ENCODE assay signal across 29 mouse cellular contexts in the genomic region with DNA sequence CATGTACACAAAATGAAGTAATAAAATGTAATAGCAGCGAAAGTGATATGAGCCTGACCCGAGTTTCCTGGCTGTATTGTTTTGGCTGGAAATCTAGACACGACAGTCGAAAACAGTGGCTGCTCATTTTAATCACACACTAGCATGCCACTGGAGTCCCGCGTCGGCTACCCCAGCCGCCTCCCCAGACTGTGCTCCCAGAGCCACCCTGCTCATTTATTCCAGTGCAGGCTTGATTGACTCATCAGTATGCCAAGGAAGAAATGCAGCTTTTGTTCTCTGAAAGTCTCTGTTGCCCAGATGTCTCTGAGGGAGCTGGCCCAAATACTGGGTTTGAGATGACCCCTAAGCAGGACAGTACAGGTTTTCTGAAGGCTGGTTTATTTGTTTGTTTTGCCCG.
DNase-seq lines count a peak whose midpoint lies in the region; ATAC-seq lines count a peak whose summit lies in the region.
"Had no signal": no experiment of that assay in that cellular context is flagged by ENCODE, and none has a peak within 500 bp of the region (broad histone marks: within the 10 kb centered on the region; RNA-seq: fewer than 3 reads in every experiment).

No protein-coding gene starts in this region.

- 0 out of 2 replicates have a peak, but pooled peaks have one; percentile 36 for ATAC-seq in forebrain, embryonic 12.5 days (ENCODE audit: low FRiP score)
- peak; percentile 73 for ATAC-seq in hindbrain, embryonic 12.5 days (ENCODE audit: low FRiP score)
- 0 out of 2 replicates have a peak, but pooled peaks have one; percentile 54 for ATAC-seq in midbrain, embryonic 12.5 days (ENCODE audit: low FRiP score, low read depth)
- ATAC-seq in midbrain, embryonic 11.5 days (ENCODE audit: low FRiP score) = no peak
- ATAC-seq: intestine, embryonic 15.5 days had no signal

- H3K9ac ChIP-seq in forebrain, embryonic 12.5 days = no peak overlapping the region
- no peak overlapping the region for H3K9ac ChIP-seq in hindbrain, embryonic 12.5 days
- no peak overlapping the region for H3K9ac ChIP-seq in midbrain, embryonic 12.5 days (replicated peaks)
- no peak overlapping the region for H3K9ac ChIP-seq in midbrain, embryonic 11.5 days (ENCODE audit: low read length)
- H3K9ac ChIP-seq: heart, embryonic 13.5 days; intestine, embryonic 15.5 days; liver, embryonic 14.5 days had no signal

- no peaks in the 10 kb centered on the region for H3K36me3 ChIP-seq in forebrain, embryonic 12.5 days (replicated peaks)
- H3K36me3 ChIP-seq in forebrain, embryonic 10.5 days (replicated peaks) = no peaks in the 10 kb centered on the region
- H3K36me3 ChIP-seq in hindbrain, embryonic 12.5 days = no peaks in the 10 kb centered on the region
- no peaks in the 10 kb centered on the region for H3K36me3 ChIP-seq in hindbrain, embryonic 10.5 days
- H3K36me3 ChIP-seq in midbrain, embryonic 12.5 days = no peaks in the 10 kb centered on the region
- H3K36me3 ChIP-seq in midbrain, embryonic 11.5 days (ENCODE audit: control insufficient read depth, insufficient read depth, low read length) = no peaks in the 10 kb centered on the region
- H3K36me3 ChIP-seq: heart, embryonic 13.5 days; intestine, embryonic 15.5 days had no signal

- H3K4me3 ChIP-seq in forebrain, embryonic 12.5 days (replicated peaks) = no peak overlapping the region
- H3K4me3 ChIP-seq in forebrain, embryonic 10.5 days = no peak overlapping the region
- H3K4me3 ChIP-seq in hindbrain, embryonic 12.5 days = no peak overlapping the region
- H3K4me3 ChIP-seq in hindbrain, embryonic 10.5 days = no peak overlapping the region
- no peak overlapping the region for H3K4me3 ChIP-seq in midbrain, embryonic 12.5 days
- H3K4me3 ChIP-seq in midbrain, embryonic 11.5 days (ENCODE audit: low read depth, low read length) = no peak overlapping the region
- H3K4me3 ChIP-seq: heart, embryonic 13.5 days; intestine, embryonic 15.5 days had no signal

- H3K4me2 ChIP-seq in forebrain, embryonic 12.5 days = no peak overlapping the region
- no peak overlapping the region for H3K4me2 ChIP-seq in hindbrain, embryonic 12.5 days (replicated peaks)
- H3K4me2 ChIP-seq in midbrain, embryonic 12.5 days (replicated peaks) = no peak overlapping the region
- H3K4me2 ChIP-seq in midbrain, embryonic 11.5 days = no peak overlapping the region
- H3K4me2 ChIP-seq: heart, embryonic 13.5 days; intestine, embryonic 15.5 days had no signal

- no peak overlapping the region for H3K27ac ChIP-seq in forebrain, embryonic 12.5 days
- no peak overlapping the region for H3K27ac ChIP-seq in forebrain, embryonic 10.5 days
- H3K27ac ChIP-seq in hindbrain, embryonic 12.5 days = no peak overlapping the region
- H3K27ac ChIP-seq in hindbrain, embryonic 10.5 days = no peak overlapping the region
- H3K27ac ChIP-seq in midbrain, embryonic 12.5 days (replicated peaks) = no peak overlapping the region
- no peak overlapping the region for H3K27ac ChIP-seq in midbrain, embryonic 11.5 days (ENCODE audit: low read depth, low read length)
- H3K27ac ChIP-seq: heart, embryonic 13.5 days; intestine, embryonic 15.5 days; kidney, postnatal 0 days; liver, embryonic 14.5 days; macrophage; stomach, postnatal 0 days had no signal

- no peak for DNase-seq in forebrain, embryonic 10.5 days (ENCODE audit: extremely low spot score, low spot score)
- DNase-seq in hindbrain, embryonic 10.5 days (ENCODE audit: low spot score) = no peak
- no peak for DNase-seq in midbrain, embryonic 11.5 days (ENCODE audit: low spot score, missing footprints)
- DNase-seq in Muller cell, postnatal 12 days (ENCODE audit: inconsistent ontology term) = peak; percentile 50
- no peak for DNase-seq in kidney, adult 9 months
- DNase-seq: adrenal gland, adult 8-10 months; cerebellum, adult 11 months; cerebellum, adult 9-10 months; cerebellum, postnatal 36 days; gastrocnemius, postnatal 10 days; heart, postnatal 10 days; kidney, adult 2 months; kidney, postnatal 4 days; liver; lung, adult 2 months; lung, postnatal 10 days; right cerebral cortex, postnatal 4 days; thymus, adult 18-20 months; thymus, postnatal 25 days had no signal

- no peaks in the 10 kb centered on the region for H3K9me3 ChIP-seq in forebrain, embryonic 12.5 days
- peaks cover 5% of the 10 kb centered on the region; the same call in 1 of the 2 replicates for H3K9me3 ChIP-seq in forebrain, embryonic 10.5 days
- no peaks in the 10 kb centered on the region for H3K9me3 ChIP-seq in hindbrain, embryonic 12.5 days (replicated peaks)
- 0 out of 2 replicates have a peak, but pooled peaks cover 3% of the 10 kb centered on the region for H3K9me3 ChIP-seq in hindbrain, embryonic 10.5 days
- 0 out of 2 replicates have a peak, but pooled peaks cover 4% of the 10 kb centered on the region for H3K9me3 ChIP-seq in midbrain, embryonic 12.5 days
- no peaks in the 10 kb centered on the region; the same call in 1 of the 2 replicates for H3K9me3 ChIP-seq in midbrain, embryonic 11.5 days (ENCODE audit: control insufficient read depth, low read length)
- H3K9me3 ChIP-seq: heart, embryonic 13.5 days; intestine, embryonic 15.5 days had no signal

- H3K27me3 ChIP-seq in forebrain, embryonic 12.5 days = no peaks in the 10 kb centered on the region
- no peaks in the 10 kb centered on the region for H3K27me3 ChIP-seq in forebrain, embryonic 10.5 days (ENCODE audit: poor library complexity, severe bottlenecking)
- no peaks in the 10 kb centered on the region for H3K27me3 ChIP-seq in hindbrain, embryonic 12.5 days
- no peaks in the 10 kb centered on the region for H3K27me3 ChIP-seq in hindbrain, embryonic 10.5 days (ENCODE audit: insufficient read depth, poor library complexity, severe bottlenecking)
- H3K27me3 ChIP-seq in midbrain, embryonic 12.5 days = no peaks in the 10 kb centered on the region
- no peaks in the 10 kb centered on the region for H3K27me3 ChIP-seq in midbrain, embryonic 11.5 days (ENCODE audit: control insufficient read depth, insufficient read depth, low read length)
- H3K27me3 ChIP-seq: CH12.LX; heart, embryonic 13.5 days; intestine, embryonic 15.5 days had no signal

- peaks cover 3% of the 10 kb centered on the region; the same call in 1 of the 2 replicates for H3K4me1 ChIP-seq in forebrain, embryonic 12.5 days
- H3K4me1 ChIP-seq in forebrain, embryonic 10.5 days = no peaks in the 10 kb centered on the region
- no peaks in the 10 kb centered on the region for H3K4me1 ChIP-seq in hindbrain, embryonic 12.5 days
- H3K4me1 ChIP-seq in hindbrain, embryonic 10.5 days (replicated peaks) = no peaks in the 10 kb centered on the region
- H3K4me1 ChIP-seq in midbrain, embryonic 12.5 days = 0 out of 2 replicates have a peak, but pooled peaks cover 3% of the 10 kb centered on the region
- no peaks in the 10 kb centered on the region for H3K4me1 ChIP-seq in midbrain, embryonic 11.5 days (ENCODE audit: control insufficient read depth, insufficient read depth, low read length)
- H3K4me1 ChIP-seq: heart, embryonic 13.5 days; intestine, embryonic 15.5 days had no signal

- 80% methylated on average over 9 of the region's 9 CpGs for WGBS in forebrain, embryonic 12.5 days
- WGBS in forebrain, embryonic 10.5 days = 93% methylated on average over 9 of the region's 9 CpGs
- 64% methylated on average over 9 of the region's 9 CpGs for WGBS in hindbrain, embryonic 12.5 days
- 86% methylated on average over 9 of the region's 9 CpGs for WGBS in hindbrain, embryonic 10.5 days
- 81% methylated on average over 9 of the region's 9 CpGs for WGBS in midbrain, embryonic 12.5 days
- WGBS in midbrain, embryonic 11.5 days = 85% methylated on average over 9 of the region's 9 CpGs
